Mouse (Mus musculus): ENCODE measurements at regions not wholly inside any gene's neighbourhood (a gene's known extent, or its start where the extent isn't known, plus 50 kb on each side); places are given as distances from the start of the nearest gene placed in this dataset.

GRCm38 (mm10) chr12:56402844-56403243, 57.1 kb upstream of the Mbip start:
- no peak for DNase-seq (ENCODE audit: low spot score in 2 of 2)

- no peak for DNase-seq (ENCODE audit: low spot score in 2 of 2)
Observed at GRCm38 (mm10) chr12:56402137-56402536, 56.4 kb upstream of the Mbip start.
